Mouse (Mus musculus) erythroid progenitor cell, adult 5-6 weeks (primary cell): Measurements from ENCODE around the gene Htr3b. TPM values are rescaled to one million over a fixed set of nuclear protein-coding genes. Genes with fewer than 3 reads are reported as not detected.
"Not testable (repeated sequence)": the region's sequence is repeated elsewhere in the genome, so short reads cannot be mapped to it uniquely, and the experiment has no call there.

Source experiments
- ATAC-seq: replicated peaks from 2 replicates; pipeline ENCODE4 v1.8.0; 2016; ENCODE audit warnings: moderate number of reproducible peaks, mild to moderate bottlenecking, moderate TSS enrichment, inconsistent platforms; ENCODE audit not compliant: poor library complexity, low FRiP score, severe bottlenecking
- total RNA-seq, 2 experiments: library from RNA; stranded (forward) in 1 of 2; stranded (reverse) in 1 of 2; fragments of 150-400 nt in 1 of 2; fragments of 186-747, 209-891 nt in 1 of 2; gene quantifications; 2 replicates each; pipeline versions ENCODE4 v1.2.3 to v1.2.4; 2015 to 2017; ENCODE audit warnings: low replicate concordance in 2 of 2

Htr3b gene
- total RNA-seq (2015; ENCODE audit: low replicate concordance) (not detected in 2 replicates), total RNA-seq (2017; ENCODE audit: low replicate concordance) (not detected in 2 replicates)

DNA sequence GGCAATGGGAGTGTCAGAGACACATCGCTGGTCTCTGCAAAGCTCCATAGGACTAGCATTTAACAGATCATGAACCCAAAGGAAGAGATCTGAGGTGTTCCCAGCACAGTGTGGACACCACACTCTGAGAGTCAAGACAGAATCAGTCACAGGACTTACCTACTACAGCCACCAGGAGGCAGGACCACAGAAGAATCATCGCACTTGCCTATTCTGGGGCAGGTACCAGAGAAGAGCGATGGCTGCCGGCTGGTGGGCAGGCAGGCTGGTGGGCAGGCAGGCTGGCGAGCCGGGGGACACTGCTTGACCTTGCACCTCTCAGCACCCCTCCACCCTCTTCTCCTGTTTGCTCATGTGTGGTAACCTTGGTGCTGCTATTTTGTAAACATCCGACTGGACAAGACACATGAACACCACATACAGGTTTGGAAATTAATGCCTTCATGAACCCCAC, at the start of gene Htr3b:
Htr3b (minus strand) TSS at position 404 of the 454 bp plus-strand sequence.
- ATAC-seq, result no peak

DNA sequence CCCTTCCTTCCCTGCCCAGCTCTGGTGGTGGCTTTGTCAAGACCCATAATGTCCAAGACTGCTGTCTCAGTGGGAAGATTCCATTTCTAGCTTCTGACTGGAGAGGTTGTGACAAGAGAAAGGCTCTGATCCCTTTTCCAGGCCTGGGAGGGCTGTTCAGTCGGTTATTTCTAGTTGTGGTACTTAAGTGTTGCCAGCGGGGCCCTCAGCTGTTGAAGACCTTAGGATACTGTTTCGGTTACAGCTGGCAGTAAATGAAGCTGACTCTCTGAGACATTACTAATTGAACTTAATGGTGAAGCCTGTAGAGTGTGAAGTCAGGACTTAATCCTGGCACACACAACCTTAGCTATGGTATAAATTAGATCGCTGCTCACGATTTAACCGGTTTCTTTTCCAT, 34.5 kb upstream of the Htr3b start:
- ATAC-seq, result no peak

DNA sequence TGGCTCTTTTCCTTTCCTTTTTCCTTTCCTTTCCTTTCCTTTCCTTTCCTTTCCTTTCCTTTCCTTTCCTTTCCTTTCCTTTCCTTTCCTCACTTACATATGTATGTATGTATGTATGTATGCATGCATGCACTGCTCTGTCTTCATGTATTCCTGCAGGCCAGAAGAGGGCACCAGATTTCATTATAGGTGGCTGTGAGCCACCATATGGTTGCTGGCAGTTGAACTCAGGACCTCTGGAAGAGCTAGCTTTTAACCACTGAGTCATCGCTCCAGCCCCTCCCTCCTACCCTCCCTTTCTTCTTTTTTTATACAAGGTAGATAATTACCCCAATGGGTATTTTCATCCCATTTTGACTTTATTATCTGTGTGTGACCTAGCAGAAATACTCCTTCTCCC, 30.9 kb upstream of the Htr3b start:
- no peak for ATAC-seq

DNA sequence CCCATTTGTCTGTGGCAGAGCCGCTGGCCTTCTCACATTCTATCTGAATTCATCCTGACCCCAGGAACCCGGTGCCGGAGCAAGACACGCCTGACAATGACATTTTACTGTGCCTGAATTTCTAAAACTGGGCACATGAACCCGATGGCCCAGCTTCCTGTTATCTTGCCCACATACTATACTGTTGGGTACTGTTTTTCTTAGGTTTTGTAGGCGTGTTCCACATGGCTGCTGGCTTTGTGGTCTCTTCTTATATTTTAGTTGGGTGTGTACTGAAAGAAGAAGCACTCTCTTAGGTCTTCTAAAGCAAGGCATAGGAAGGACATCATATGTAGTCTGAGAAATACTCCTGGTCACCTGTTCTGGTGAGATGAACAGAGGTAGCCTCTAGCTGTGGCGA, 30.0 kb upstream of the Htr3b start:
- ATAC-seq, result no peak

DNA sequence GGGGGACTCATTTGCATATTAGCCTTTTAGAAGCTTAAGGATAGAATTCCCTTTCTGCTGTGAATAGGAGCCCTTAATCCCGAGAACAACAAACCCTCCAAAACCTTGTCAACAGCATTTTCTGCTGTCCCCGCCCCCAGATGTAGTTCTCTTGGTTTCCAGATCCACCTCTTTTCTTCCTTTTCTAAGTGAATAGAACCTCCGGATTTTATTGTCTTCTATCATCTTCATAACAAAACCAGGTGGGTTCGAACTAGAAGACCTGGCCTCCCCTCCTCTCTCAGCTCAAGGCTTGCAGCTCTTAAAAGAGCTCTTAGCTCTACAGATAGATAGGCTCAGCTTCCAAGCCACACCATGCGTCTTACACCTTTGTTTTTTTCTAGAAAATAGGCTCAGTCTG, 26.9 kb upstream of the Htr3b start:
- ATAC-seq, result no peak

DNA sequence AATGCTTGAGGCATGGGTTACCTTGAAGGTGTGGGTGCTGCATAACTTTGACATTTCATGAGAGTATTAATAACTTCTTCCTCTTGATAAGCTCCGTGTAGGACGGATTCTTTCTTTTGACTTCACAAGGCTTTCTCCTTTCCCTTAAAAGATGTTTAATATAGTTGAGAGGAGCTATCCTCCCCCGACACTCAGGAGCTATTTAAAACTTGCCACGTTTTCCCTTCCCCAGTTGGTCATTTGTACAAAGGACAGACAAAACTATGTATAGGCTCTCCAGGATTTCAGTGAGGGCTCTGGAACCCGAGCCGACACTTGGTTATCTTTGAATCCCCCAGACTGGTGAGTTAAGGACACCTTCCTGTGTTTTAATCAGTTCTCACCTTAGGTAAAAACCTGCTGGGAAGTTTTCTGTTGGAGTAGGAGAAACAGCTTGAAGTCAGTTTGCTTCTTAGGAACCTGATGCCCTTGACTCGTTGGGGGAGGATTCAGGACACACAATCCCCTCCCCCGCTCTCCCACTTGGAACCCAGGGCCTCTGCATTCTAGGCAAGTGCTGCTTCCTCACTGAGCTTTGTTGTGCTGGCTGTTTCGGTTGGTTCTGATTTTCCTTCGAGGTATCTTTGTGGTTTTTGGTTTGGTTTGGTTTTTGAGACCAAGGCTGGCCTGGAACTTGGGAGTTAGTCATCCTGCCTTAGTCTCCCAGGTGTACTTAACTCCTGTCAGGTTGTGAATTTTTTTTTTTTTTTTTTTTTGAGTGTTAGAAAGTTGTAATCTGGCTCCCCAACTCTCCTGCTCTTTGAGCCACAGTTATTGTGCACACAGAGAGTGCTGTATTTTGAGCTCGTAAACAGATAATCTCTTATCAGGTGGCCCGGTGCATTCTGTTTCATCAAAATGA, 22.7 kb upstream of the Htr3b start:
- ATAC-seq, result no peak

DNA sequence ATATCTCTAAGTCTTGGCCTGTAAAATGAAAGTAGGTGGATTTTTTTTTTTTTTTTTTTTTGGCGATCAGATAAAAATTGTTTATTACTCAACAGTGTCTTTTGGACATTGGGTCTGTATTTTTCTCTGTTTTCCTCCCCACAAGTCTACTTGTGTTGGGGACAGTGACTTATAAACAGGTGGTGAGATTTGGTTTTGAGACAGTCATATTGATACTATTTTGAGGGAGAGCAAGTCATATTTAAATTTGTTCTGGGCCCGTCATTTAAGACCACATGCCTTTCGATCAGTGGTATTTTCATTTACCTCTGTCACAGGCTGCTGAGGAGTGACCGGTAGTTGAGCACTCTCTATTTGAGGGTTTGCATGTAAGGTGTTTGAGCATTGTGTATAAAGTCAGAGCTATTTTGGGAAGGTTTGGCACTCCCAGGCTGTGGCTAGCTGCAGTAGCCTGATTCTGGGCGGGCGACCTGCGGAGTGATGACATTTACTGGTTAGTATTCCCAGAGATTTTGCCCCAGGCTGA, 21.9 kb upstream of the Htr3b start:
- ATAC-seq, result no peak

DNA sequence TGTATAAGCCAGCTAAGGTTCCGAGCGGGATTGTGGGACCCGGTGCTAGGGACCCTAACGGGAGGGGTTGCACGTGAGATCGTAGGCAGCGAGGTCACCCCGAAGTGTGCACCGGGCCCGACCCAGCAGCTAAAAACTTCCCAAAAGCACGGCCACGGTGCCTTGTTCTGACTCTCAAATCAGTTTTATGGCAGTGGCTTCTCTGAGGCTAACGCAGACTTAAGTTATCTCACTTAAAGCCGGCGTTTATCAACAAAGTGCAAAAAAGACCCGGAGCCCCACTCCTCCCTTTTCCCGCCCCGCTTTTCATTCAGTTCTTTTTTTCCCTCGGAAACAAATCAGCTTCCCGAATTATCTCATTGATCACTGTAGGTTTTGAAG, 20.9 kb upstream of the Htr3b start:
- no peak for ATAC-seq

DNA sequence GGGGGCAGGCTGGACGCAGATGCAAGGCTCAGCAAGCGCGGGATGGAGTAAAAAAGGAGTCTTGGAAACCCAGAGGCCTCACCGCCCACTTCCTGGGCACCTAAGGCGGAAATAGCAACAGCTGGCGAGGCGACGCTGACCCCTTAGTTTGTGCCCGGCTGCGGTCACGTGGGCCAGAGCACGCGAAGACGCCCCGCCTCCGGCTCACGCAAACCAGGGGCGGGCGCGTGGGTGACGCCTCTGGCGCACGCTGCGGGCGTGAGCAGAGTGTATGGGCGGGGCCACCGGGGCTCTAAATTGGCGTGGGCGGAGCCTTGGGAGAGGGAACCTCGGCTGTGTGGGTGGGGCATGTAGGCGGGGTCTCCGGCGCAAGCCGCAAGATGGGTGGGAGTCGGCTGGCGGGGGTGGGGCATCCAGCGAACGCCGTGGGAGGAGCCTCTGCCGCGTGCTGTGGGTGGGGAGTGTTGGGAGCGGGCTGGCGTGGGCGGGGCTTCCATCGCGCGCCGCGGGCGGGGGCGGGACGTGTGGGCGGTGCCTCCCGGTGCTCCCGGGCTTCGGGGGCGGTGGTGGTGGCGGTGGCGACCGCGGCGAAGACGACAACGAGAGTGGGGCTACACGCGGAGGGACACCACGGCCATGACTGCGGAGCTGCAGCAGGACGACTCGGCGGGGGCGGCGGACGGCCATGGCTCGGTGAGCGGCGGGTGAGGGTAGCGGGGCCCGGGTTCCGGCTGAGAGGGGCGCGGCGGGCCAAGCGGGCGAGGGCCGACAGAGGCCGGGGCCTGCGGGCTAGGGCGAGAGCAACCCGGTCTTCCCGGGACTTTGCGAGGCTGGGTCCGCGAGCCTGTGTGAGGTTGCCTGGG, 20.3 kb upstream of the Htr3b start, which contains the start of gene Usp28:
Usp28 (plus strand) TSS at position 531 of the 863 bp plus-strand sequence.
- peak; percentile 93 for ATAC-seq

DNA sequence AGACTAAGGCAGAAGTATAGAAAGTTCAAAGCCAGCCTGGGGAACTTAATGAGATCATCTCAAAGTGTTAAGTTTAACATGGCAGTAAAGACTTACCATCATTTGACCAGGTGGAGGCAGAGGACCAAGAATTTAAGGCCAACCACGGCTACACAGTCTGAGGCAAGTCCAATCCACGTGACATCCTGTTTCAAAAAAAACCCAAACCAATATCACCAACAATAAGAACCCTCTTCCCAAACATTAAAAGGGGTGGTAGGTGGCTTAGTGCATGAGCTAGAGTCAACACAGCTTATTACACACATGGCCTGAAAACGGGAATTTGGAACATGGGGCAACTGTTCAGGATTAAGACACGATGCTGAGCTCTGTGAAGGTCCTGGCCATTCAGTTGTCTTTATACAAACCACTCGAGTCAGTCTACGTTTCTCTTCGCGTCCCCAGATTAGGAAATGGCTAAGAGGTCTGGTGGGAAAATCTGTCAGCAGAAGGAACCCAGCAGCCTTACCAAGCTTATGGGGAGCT, 19.6 kb upstream of the Htr3b start:
- ATAC-seq, result no peak

DNA sequence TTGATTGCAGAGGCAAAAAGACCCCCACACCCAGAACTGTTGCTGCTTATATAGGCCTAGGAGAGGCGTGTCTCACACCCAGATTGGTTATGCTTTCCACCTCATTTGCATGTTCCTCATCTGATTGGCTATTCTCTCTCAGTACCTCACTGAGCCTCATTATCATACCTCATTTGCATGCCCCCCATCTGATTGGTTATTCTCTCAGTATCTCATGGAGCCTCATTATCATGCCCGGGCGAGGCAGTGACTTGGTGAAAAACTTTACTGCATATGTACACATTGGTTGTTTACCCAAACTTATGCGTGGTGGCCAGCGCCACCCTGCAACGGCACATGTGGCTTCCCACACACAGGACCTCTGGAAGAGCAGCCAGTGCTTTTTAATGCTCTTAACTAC, 19.0 kb upstream of the Htr3b start:
- ATAC-seq, result not testable (repeated sequence)

DNA sequence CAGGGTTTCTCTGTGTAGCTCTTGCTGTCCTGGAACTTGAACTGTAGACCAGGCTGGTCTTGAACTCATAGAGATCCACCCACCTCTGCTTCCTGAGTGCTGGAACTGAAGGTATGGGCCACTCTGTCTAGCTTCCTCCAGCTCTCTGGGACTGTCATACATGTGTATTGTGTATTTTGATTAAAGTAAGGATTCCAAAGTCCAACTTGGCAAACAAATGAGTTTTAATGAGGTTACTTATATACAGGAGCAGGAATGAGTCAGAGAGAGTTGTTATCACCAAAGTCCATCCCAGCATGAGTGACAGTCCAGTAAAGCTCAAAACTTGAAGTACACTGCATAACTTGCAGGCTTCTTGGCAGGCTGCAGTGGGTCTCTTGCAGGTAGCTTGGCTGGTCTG, 17.0 kb upstream of the Htr3b start:
- ATAC-seq, result no peak

DNA sequence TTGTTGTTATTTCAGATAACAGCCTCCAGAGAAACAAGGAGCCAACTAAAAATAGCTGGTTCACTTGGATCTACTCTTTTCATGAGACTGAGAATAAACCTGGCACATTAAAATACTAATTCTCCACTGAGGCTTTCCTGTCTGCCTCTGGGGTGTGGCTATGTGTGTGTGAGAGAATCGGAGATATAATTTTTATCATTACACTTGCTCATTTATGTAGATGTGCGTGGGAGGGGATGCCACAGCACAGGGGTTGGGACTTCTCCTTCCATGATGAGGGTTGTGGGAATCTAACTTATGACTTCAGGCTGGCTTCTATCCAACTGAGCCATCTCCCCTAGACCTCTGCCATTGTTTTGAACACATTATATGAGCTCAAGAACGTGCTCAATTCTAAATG, 16.0 kb upstream of the Htr3b start:
- no peak for ATAC-seq

DNA sequence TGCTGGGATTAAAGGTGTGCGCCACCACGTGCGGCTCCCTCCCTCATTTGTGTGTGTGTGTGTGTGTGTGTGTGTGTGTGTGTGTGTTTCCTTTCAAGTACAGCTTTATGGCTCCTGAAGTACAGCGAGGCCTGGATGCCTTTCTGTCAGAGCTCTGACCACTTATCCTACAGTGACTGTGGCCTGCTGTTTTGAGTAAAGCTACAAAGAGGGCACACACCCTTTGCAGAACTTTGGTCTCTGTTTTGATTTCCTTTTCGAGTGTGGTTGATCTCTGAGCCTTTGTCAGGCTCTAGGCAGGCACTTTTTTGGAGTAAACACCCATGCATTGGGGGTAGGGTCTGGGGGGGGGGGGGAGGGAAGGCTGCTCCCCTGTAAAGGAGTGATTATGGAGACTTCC, 15.6 kb upstream of the Htr3b start:
- no peak for ATAC-seq

DNA sequence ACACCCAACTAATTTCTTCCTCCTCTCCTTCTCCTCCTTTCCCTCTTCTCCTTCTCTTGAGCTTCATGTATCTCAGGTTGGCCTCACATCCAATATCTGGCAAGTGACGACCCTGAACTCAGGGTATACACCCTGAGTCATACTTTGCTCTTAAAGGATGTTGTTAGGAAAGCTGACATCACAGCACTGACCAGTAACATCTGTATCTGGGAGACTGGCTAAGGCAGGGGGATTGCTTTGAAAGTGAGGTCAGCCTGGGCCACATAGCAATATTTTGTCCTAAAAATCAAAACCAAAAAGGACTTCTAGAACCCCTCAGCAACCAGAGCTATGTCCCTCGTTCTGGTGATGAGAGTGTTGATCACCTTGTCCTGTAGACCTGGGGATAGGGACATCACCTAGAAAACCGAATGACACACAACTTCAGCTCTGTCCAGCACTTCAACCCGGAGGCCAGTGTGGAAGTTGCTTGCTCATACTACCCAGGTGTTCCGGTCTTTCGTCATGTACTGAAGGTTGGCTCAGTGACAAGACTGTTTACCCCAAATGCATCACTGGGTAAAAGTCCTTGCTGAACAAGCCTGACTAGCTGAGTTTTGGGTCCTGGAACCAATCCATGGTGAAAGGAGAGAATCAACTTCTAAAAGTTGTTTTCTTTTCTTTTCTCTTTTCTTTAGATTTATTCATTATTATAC, 12.0 kb upstream of the Htr3b start:
- ATAC-seq, result no peak

DNA sequence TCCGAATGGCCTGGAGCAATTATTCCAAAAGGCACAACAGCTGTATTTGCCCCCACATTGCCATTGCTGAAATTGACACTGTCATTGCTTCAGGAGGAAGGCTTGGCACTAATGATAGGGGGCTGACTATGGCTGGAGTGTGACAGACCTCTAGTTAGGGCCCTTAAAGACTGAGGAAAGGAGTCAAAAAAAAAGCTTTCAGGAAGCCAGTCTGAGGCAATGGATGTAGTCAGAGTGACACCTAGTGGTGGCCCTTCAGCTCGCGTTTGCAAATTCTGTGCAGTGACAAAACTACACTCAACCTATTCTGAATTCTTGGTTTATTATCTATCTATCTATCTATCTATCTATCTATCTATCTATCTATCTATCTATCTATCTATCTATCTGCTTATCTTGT, 7.7 kb upstream of the Htr3b start:
- no peak for ATAC-seq

DNA sequence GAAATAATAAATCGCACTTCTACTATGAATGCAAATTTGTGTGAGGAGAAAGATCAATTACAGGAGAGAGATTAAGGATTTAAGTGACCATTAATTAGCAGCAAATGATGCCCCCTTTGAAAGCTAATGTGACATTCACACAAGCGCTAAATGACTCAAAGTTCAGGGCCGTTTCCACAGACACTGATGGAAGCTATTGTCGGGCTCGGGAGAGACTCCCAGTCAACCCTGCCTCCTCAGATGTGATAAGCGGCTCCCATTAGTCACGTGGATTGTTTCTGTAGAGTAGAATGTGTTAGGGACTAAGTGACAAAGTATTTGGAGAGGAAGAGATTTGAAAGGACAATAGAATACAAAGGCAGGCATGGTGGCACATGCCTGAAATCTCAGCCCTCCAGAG, 2.7 kb downstream of the Htr3b start:
- ATAC-seq, result no peak

DNA sequence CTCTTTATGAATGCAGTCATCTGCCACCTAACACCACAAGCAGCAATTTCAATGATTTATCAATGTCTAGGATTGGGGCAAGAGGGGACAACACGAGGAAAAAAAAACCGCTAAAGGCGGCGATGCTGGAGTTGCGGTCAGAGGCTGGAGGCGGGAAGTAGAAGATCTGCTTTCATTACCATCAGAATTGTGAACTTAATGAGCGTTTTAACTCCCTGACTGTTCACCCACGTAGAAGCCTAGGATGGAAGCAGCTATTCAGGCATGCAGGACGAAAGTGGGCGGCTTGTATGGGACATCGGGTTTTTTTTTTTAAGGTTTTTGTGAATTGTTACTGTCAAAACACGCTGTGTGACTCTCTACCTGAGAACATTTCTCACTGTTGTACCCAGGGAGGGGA, 3.5 kb downstream of the Htr3b start:
- ATAC-seq, result no peak

DNA sequence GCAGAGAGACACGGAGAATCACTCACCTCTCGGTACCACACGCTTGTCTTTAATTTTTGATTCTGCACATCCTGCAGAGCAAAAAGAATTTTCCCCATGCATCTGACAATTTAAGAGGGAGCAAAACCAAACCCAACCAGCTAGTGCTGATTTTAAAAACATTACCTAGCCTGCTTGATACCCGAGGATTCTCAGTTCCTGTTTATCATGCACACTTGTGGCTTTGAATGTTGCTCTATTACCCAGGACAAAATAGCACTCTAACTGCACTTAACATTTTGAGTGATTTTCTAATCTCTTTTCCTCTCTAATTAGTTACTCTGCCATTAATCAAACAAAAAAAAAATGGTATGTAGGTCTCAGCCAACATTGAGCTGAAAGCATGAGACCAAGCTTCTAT, 17.2 kb downstream of the Htr3b start:
- ATAC-seq, result no peak

DNA sequence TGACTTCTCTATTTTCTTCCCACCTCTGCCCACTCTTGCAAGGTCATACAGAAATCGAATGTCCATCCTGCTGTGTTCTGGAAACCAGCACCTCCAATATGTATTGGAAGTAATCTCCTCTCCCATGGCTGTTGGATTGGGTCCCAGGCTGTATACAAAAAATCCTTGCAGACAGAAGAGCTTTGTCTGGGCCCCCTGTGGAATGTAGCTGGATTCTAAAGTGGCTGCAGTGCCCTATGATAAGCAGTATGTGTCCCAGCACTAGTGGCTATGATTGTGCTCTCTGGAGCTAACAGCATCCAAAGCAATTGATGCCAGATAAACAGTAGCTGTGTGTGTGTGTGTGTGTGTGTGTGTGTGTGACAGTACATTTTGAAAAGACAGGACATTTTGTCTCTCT, 22.4 kb downstream of the Htr3b start:
- no peak for ATAC-seq
